Comparison of ENCODE assay signal across 1 mouse cellular context in genomic region chr19:10692361-10692760, GRCm38 (mm10).
TF ChIP-seq lines count a peak whose summit lies in the region.

No protein-coding gene starts in this region.

TF ChIP-seq in CH12.LX, 34 proteins besides CTCF, POLR2A, EP300 and RAD21 (continued from another document):
- TF ChIP-seq HCFC1 (IDR thresholded peaks at IDR 0.05; ENCODE audit: low read depth, low read length) (no peak), NELFE (IDR thresholded peaks at IDR 0.05; ENCODE audit: low read depth, low read length) (no peak), KAT2A (IDR thresholded peaks at IDR 0.05; ENCODE audit: insufficient replicate concordance, low read length) (no peak), TCF12 (IDR thresholded peaks at IDR 0.05; ENCODE audit: low read depth, low read length) (no peak), IRF4 (IDR thresholded peaks at IDR 0.05; ENCODE audit: low read depth, low read length) (no peak), MAZ (IDR thresholded peaks at IDR 0.05; ENCODE audit: low read depth, low read length) (no peak), SIN3A (IDR thresholded peaks at IDR 0.05; ENCODE audit: low read length) (no peak), NRF1 (IDR thresholded peaks at IDR 0.05; ENCODE audit: low read depth, low read length) (no peak), ZNF384 (IDR thresholded peaks at IDR 0.05; ENCODE audit: low read depth, low read length) (no peak), GABPA (IDR thresholded peaks at IDR 0.05; ENCODE audit: insufficient replicate concordance, low read depth, low read length) (no peak), BHLHE40 (IDR thresholded peaks at IDR 0.05; ENCODE audit: low read depth, low read length) (no peak), RCOR1 (conservative IDR thresholded peaks at IDR 0.05; ENCODE audit: low read depth, low read length) (no peak)
